10 mouse cellular contexts compared by ENCODE assay signal in genomic region chr6:137458136-137458535, GRCm38 (mm10).
"Had no signal": no experiment of that assay in that cellular context is flagged by ENCODE, and none has a peak within 500 bp of the region (broad histone marks: within the 10 kb centered on the region; RNA-seq: fewer than 3 reads in every experiment).

No protein-coding gene starts in this region.

- H3K4me3 ChIP-seq: liver, embryonic 13.5 days had no signal

- H3K27me3 ChIP-seq: liver, embryonic 13.5 days had no signal

- H3K4me1 ChIP-seq: liver, embryonic 13.5 days had no signal

- DNase-seq: kidney, adult 9 months; kidney, postnatal 14 days; kidney, postnatal 4 days; liver, embryonic 13.5 days; lung, adult 2 months; lung, postnatal 14 days; lung, postnatal 4 days; midbrain, embryonic 14.5 days; thymus, postnatal 25 days had no signal

- H3K9me3 ChIP-seq: liver, embryonic 13.5 days had no signal

- H3K27ac ChIP-seq: liver, embryonic 13.5 days had no signal

- H3K4me2 ChIP-seq: liver, embryonic 13.5 days; midbrain, embryonic 11.5 days had no signal

- H3K9ac ChIP-seq: liver, embryonic 13.5 days had no signal

- H3K36me3 ChIP-seq: liver, embryonic 13.5 days had no signal
